Comparison of ENCODE assay signal across 14 mouse cellular contexts in genomic region chrX:139482083-139482482, GRCm38 (mm10). TPM values are rescaled to one million over a fixed set of nuclear protein-coding genes. Genes with fewer than 3 reads are reported as not detected.
"Had no signal": no experiment of that assay in that cellular context is flagged by ENCODE, and none has a peak within 500 bp of the region (broad histone marks: within the 10 kb centered on the region; RNA-seq: fewer than 3 reads in every experiment).

No protein-coding gene starts in this region.

- H3K9me3 ChIP-seq: liver, embryonic 13.5 days; megakaryocyte, embryonic 14.5 days had no signal

- H3K27ac ChIP-seq: kidney, postnatal 0 days; left cerebral cortex, adult 2 months; liver, embryonic 13.5 days had no signal

- H3K27me3 ChIP-seq: liver, embryonic 13.5 days had no signal

- H3K9ac ChIP-seq: liver, embryonic 13.5 days had no signal

- H3K36me3 ChIP-seq: liver, embryonic 13.5 days had no signal

- DNase-seq: kidney, postnatal 25 days; layer of hippocampus, postnatal 36 days; liver, embryonic 13.5 days; lung, adult 2 months; midbrain, embryonic 14.5 days; thymus, adult 2 months; thymus, postnatal 14 days; thymus, postnatal 4 days had no signal

- H3K4me3 ChIP-seq: left cerebral cortex, adult 2 months; liver, embryonic 13.5 days; megakaryocyte, embryonic 14.5 days had no signal

- H3K4me2 ChIP-seq: liver, embryonic 13.5 days; midbrain, embryonic 11.5 days had no signal

RNA-seq across cellular contexts. Expression of gene D330045A20Rik, which starts 1.9 kb away (rescaled TPM):
- polyA plus RNA-seq: liver, adult 2 months; spleen, adult 2 months had no signal
